Mouse (Mus musculus) heart, embryonic 13.5 days (tissue): ENCODE data around the gene Gm13279. TPM values are rescaled to one million over a fixed set of nuclear protein-coding genes. Genes with fewer than 3 reads are reported as not detected.

Experiments used
- polyA plus RNA-seq: library from polyadenylated mRNA; unstranded; fragments of >200 nt; fragmentation: Nextera tagmentation; extraction: Ambion mirVana; gene quantifications from 2 replicates; pipeline ENCODE4 v1.2.1, GENCODE M21; 2015

Gene Gm13279
- polyA plus RNA-seq, 1 experiment from 2014 or later: not detected

Other genes with a start within 250 kb of the Gm13279 start
- not detected in 2 replicates for gene Ifna15, start 239.2 kb upstream of the Gm13279 start, polyA plus RNA-seq
- not detected in 2 replicates for gene Ifna14, start 225.6 kb upstream of the Gm13279 start, polyA plus RNA-seq
- not detected in 2 replicates for gene Ifna9, start 205.0 kb upstream of the Gm13279 start, polyA plus RNA-seq
- not detected in 2 replicates for gene Ifna12, start 194.0 kb upstream of the Gm13279 start, polyA plus RNA-seq
- not detected in 2 replicates for gene C87499, start 163.0 kb upstream of the Gm13279 start, polyA plus RNA-seq
- not detected in 2 replicates for gene Ifna13, start 152.9 kb upstream of the Gm13279 start, polyA plus RNA-seq
- gene Ifna16, start 120.5 kb upstream of the Gm13279 start, polyA plus RNA-seq: not detected in 2 replicates
- not detected in 2 replicates for gene Ifna2, start 113.5 kb upstream of the Gm13279 start, polyA plus RNA-seq
- not detected in 2 replicates for gene Ifnab, start 106.0 kb upstream of the Gm13279 start, polyA plus RNA-seq
- 0.33 and 0.84 TPM in 2 replicates for gene Gm26566, start 75.6 kb upstream of the Gm13279 start, polyA plus RNA-seq
- 70.7 and 76.5 TPM in 2 replicates for gene Klhl9, start 74.9 kb upstream of the Gm13279 start, polyA plus RNA-seq
- gene Gm13271, start 42.5 kb upstream of the Gm13279 start, polyA plus RNA-seq: not detected in 2 replicates
- 0.20 and 0.31 TPM in 2 replicates for gene Gm13283, start 37.3 kb upstream of the Gm13279 start, polyA plus RNA-seq
- 0.29 TPM in 1 of 2 replicates, not detected in the other for gene Gm13290, start 23.6 kb upstream of the Gm13279 start, polyA plus RNA-seq
- not detected in 2 replicates for gene Gm13289, start 20.5 kb upstream of the Gm13279 start, polyA plus RNA-seq
- not detected in 2 replicates for gene Gm13272, start 17.5 kb upstream of the Gm13279 start, polyA plus RNA-seq
- not detected in 2 replicates for gene Ifnz, start 15.3 kb upstream of the Gm13279 start, polyA plus RNA-seq
- not detected in 2 replicates for gene Gm13276, start 11.7 kb upstream of the Gm13279 start, polyA plus RNA-seq
- gene Gm13277, start 8.8 kb upstream of the Gm13279 start, polyA plus RNA-seq: not detected in 2 replicates
- gene Gm13278, start 5.8 kb upstream of the Gm13279 start, polyA plus RNA-seq: not detected in 2 replicates
- not detected in 2 replicates for gene Gm13275, start 2.9 kb upstream of the Gm13279 start, polyA plus RNA-seq
- gene Gm13285, start 2.3 kb downstream of the Gm13279 start, polyA plus RNA-seq: 0.68 and 0.82 TPM in 2 replicates
- gene Gm13287, start 5.9 kb downstream of the Gm13279 start, polyA plus RNA-seq: not detected in 2 replicates
- not detected in 2 replicates for gene Gm13288, start 8.1 kb downstream of the Gm13279 start, polyA plus RNA-seq
- gene Ifna7, start 18.8 kb downstream of the Gm13279 start, polyA plus RNA-seq: not detected in 2 replicates
- gene Ifna11, start 22.6 kb downstream of the Gm13279 start, polyA plus RNA-seq: not detected in 2 replicates
- gene Ifna6, start 30.0 kb downstream of the Gm13279 start, polyA plus RNA-seq: not detected in 2 replicates
- gene Ifna5, start 38.1 kb downstream of the Gm13279 start, polyA plus RNA-seq: not detected in 2 replicates
- not detected in 2 replicates for gene Ifna4, start 44.5 kb downstream of the Gm13279 start, polyA plus RNA-seq
- not detected in 2 replicates for gene Ifna1, start 52.7 kb downstream of the Gm13279 start, polyA plus RNA-seq
- not detected in 2 replicates for gene Ifne, start 82.8 kb downstream of the Gm13279 start, polyA plus RNA-seq